Mouse (Mus musculus): ENCODE results near the gene Gm16253. TPM values are rescaled to one million over a fixed set of nuclear protein-coding genes. Genes with fewer than 3 reads are reported as not detected.

The Gm16253 gene
- total and polyA plus RNA-seq, 2 experiments from 2014 or later: 0.52 TPM; not detected in 1

GRCm38 (mm10) chr3:96597435-96597891, 20.7 kb downstream of the Gm16253 start:
- no peak for TF ChIP-seq CTCF (IDR thresholded peaks at IDR 0.05)
- peak; percentile 50 for DNase-seq (ENCODE audit: low spot score)
- under 1% methylated on average over 40 of the region's 40 CpGs for WGBS
- Histone ChIP-seq H3K4me1 (ENCODE audit: insufficient read depth, low read length) (peaks cover 11% of the 10 kb centered on the region; the same call in 1 of the 2 replicates), H3K9me3 (ENCODE audit: low read length) (no peaks in the 10 kb centered on the region), H3K27me3 (ENCODE audit: insufficient read depth, low read length) (no peaks in the 10 kb centered on the region), H3K27ac (ENCODE audit: low read depth, low read length) (peak overlapping the region; percentile 77), H3K9ac (replicated peaks; ENCODE audit: low read length, poor library complexity, severe bottlenecking) (peak overlapping the region; percentile 81), H3K4me3 (ENCODE audit: low read depth, low read length) (peak overlapping the region; percentile 60), H3K36me3 (ENCODE audit: insufficient read depth, low read length) (no peaks in the 10 kb centered on the region), H3K4me2 (ENCODE audit: low read depth, low read length, poor library complexity, severe bottlenecking) (peak overlapping the region; percentile 96)
- ATAC-seq (ENCODE audit: low FRiP score): no peak

DNA sequence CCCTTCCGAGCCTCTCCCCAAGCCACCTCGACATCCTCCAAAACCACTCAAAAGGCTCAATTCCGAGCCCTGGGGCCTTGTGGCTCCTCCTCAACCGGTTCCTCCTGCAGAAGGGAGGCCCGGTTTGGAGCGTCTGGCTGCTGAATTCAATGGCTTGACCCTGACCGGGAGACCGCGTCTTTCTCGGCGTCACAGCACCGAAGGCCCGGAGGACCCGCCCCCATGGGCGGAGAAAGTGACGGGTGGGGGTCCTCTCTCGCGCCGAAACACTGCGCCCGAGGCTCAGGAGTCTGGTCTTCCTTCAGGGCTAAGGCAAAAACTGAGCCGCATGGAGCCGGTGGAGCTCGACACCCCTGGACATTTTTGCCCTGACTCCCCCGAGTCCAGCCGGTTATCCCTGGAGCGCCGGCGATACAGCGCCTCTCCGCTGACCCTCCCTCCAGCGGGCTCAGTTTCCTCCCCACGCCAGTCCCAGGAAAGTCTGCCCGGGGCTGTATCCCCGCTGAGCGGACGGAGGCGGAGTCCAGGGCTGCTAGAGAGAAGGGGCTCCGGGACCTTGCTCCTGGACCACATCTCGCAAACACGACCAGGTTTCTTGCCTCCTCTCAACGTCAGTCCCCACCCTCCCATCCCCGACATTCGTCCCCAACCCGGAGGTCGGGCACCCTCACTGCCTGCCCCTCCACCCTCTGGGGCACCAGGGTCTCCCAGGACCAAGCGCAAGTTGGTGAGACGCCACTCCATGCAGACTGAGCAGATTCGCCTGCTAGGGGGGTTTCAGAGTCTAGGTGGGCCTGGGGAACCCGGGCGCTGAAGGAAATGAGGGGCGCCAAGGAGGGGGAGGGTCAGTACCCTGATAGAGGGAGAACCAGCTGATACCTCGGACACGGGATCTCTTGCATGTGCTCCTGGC, 21.6 kb downstream of the Gm16253 start:
- Histone ChIP-seq H3K4me3 (ENCODE audit: low read depth, low read length) (peak overlapping the region; percentile 60), H3K27me3 (ENCODE audit: insufficient read depth, low read length) (no peaks in the 10 kb centered on the region), H3K9me3 (ENCODE audit: low read length) (no peaks in the 10 kb centered on the region), H3K36me3 (ENCODE audit: insufficient read depth, low read length) (no peaks in the 10 kb centered on the region), H3K27ac (ENCODE audit: low read depth, low read length) (peak overlapping the region; percentile 77), H3K4me2 (ENCODE audit: low read depth, low read length, poor library complexity, severe bottlenecking) (peak overlapping the region; percentile 96), H3K9ac (replicated peaks; ENCODE audit: low read length, poor library complexity, severe bottlenecking) (peak overlapping the region; percentile 81), H3K4me1 (ENCODE audit: insufficient read depth, low read length) (peaks cover 16% of the 10 kb centered on the region; the same call in 1 of the 2 replicates)
- ATAC-seq (ENCODE audit: low FRiP score) (no peak), DNase-seq (ENCODE audit: low spot score) (peak; percentile 79)
- TF ChIP-seq CTCF (IDR thresholded peaks at IDR 0.05): no peak
- WGBS: 2% methylated on average over 51 of the region's 54 CpGs

DNA sequence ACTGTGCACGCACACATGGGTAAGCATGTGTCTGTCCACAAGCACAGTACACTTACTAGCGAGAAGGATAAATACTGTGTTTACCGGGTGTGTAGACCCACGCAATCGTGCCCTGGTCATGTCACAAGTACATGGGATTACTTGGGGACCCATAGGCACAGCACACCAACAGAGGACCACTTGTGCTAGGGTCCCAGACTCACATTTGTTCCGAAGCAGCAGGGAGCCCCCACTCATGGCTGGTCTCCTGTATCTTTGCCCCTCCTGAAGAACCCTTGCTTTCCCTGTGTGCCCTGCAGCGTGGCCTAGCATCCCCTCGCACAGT, 22.2 kb downstream of the Gm16253 start:
- no peaks in the 10 kb centered on the region for H3K9me3 ChIP-seq (ENCODE audit: low read length)
- DNase-seq (ENCODE audit: low spot score): no peak
- H3K4me2 ChIP-seq (ENCODE audit: low read depth, low read length, poor library complexity, severe bottlenecking): peak overlapping the region; percentile 96
- no peaks in the 10 kb centered on the region for H3K27me3 ChIP-seq (ENCODE audit: insufficient read depth, low read length)
- H3K4me1 ChIP-seq (ENCODE audit: insufficient read depth, low read length): peaks cover 20% of the 10 kb centered on the region; the same call in 1 of the 2 replicates
- ATAC-seq (ENCODE audit: low FRiP score): no peak
- no peak for TF ChIP-seq CTCF (IDR thresholded peaks at IDR 0.05)
- WGBS: 57% methylated on average over 8 of the region's 8 CpGs
- no peak overlapping the region for H3K9ac ChIP-seq (replicated peaks; ENCODE audit: low read length, poor library complexity, severe bottlenecking)
- H3K36me3 ChIP-seq (ENCODE audit: insufficient read depth, low read length): no peaks in the 10 kb centered on the region
- H3K4me3 ChIP-seq (ENCODE audit: low read depth, low read length): peak overlapping the region; percentile 60
- H3K27ac ChIP-seq (ENCODE audit: low read depth, low read length): no peak overlapping the region

DNA sequence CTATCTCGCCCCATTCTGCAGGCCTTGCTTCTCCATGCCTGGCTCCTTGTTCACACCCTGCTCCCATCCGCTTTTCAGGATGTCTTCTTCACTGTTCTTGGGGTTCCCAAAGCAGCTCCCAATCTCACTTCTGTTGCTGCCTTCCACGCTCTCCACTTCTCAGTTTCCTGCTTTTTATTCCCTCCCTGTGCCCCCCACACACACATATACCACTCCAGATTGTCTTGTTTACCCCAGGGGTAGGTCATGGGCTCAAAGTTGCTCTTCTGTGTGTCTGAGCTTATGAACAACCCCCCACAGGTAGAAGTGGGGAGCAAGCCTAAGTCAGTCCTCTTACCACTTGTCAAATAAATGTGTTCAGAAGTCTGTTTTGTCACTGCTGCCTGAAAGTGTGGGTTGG, 22.6 kb downstream of the Gm16253 start:
- no peak overlapping the region for H3K4me3 ChIP-seq (ENCODE audit: low read depth, low read length)
- no peaks in the 10 kb centered on the region for H3K36me3 ChIP-seq (ENCODE audit: insufficient read depth, low read length)
- 81% methylated on average over 3 of the region's 3 CpGs for WGBS
- ATAC-seq (ENCODE audit: low FRiP score) (no peak), DNase-seq (ENCODE audit: low spot score) (no peak)
- no peaks in the 10 kb centered on the region for H3K27me3 ChIP-seq (ENCODE audit: insufficient read depth, low read length)
- H3K9ac ChIP-seq (replicated peaks; ENCODE audit: low read length, poor library complexity, severe bottlenecking): no peak overlapping the region
- 0 out of 2 replicates have a peak overlapping the region, but pooled peaks have one; percentile 96 for H3K4me2 ChIP-seq (ENCODE audit: low read depth, low read length, poor library complexity, severe bottlenecking)
- H3K27ac ChIP-seq (ENCODE audit: low read depth, low read length): no peak overlapping the region
- no peak for TF ChIP-seq CTCF (IDR thresholded peaks at IDR 0.05)
- H3K4me1 ChIP-seq (ENCODE audit: insufficient read depth, low read length): peaks cover 20% of the 10 kb centered on the region; the same call in 1 of the 2 replicates
- no peaks in the 10 kb centered on the region for H3K9me3 ChIP-seq (ENCODE audit: low read length)

- ATAC-seq (ENCODE audit: low FRiP score) (peak; percentile 87), DNase-seq (ENCODE audit: low spot score) (peak; percentile 98)
- Histone ChIP-seq H3K4me3 (ENCODE audit: low read depth, low read length) (peak within 1 kb of the TSS; percentile 83), H3K4me1 (ENCODE audit: insufficient read depth, low read length) (peaks cover 16% of the 10 kb centered on the region; the same call in 1 of the 2 replicates), H3K9me3 (ENCODE audit: low read length) (no peaks in the 10 kb centered on the region), H3K36me3 (ENCODE audit: insufficient read depth, low read length) (no peaks in the 10 kb centered on the region), H3K27ac (ENCODE audit: low read depth, low read length) (peak within 1 kb of the TSS; percentile 83), H3K4me2 (ENCODE audit: low read depth, low read length, poor library complexity, severe bottlenecking) (peak within 1 kb of the TSS; percentile 72), H3K27me3 (ENCODE audit: insufficient read depth, low read length) (no peaks in the 10 kb centered on the region), H3K9ac (replicated peaks; ENCODE audit: low read length, poor library complexity, severe bottlenecking) (peak within 1 kb of the TSS; percentile 80)
- no peak for TF ChIP-seq CTCF (IDR thresholded peaks at IDR 0.05)
- under 1% methylated on average over 27 of the region's 27 CpGs for WGBS
Measured at GRCm38 (mm10) chr3:96600639-96601250, 24.0 kb downstream of the Gm16253 start, which contains the start of gene Lix1l. Gene Lix1l (plus strand): TSS chr3:96601149.
